Mouse (Mus musculus) heart, adult 18-20 months (tissue): ENCODE data around the gene Poldip3. TPM values are rescaled to one million over a fixed set of nuclear protein-coding genes. Genes with fewer than 3 reads are reported as not detected.
"Not testable (repeated sequence)": the region's sequence is repeated elsewhere in the genome, so short reads cannot be mapped to it uniquely, and the experiment has no call there.

Source experiments
- DNase-seq, 2 experiments: peaks; one replicate each; pipeline ENCODE4 v3.0.0; 2021 to 2022; ENCODE audit warnings: mixed read lengths in 1 of 2
- total RNA-seq, 2 experiments: library from RNA; stranded (reverse); gene quantifications; 2 replicates each; pipeline ENCODE4 v1.2.3; 2021

The Poldip3 gene
- total RNA-seq, 2 experiments from 2014 or later = 23.1 to 26.2 TPM

DNA sequence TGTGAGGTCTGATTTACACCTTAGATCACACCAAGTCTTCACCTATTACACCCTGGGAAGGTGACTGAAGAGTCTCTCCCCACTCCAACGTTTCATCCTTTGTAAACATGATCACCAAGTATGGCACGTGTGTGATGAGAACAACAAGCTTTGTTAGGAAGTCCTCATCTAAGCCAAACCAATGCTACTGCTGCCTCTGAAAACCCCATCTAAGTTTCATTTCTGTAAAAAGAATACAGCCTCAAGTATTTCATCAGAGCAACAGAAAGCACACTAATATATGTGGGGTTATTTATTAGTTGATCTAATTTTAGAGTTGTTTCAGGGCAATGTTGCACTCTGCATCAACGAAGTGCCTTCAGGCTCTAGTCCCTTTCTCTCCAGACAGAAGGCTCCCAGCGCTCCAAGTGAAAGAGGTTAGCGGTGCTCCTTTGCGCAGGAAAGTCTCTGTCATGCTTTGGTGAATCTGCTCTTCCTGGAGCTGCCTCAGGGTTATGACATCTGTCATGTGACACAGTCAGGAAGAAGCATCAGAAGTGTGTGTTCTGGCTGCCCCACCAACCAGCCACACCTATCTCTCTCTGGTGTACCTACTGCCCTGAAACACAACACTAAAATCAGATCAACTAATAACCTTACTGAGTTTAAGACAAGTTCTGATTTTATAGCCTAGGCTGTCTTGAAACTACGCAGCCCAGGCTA lies 19.5 kb downstream of the Poldip3 start:
- no peak for DNase-seq

DNA sequence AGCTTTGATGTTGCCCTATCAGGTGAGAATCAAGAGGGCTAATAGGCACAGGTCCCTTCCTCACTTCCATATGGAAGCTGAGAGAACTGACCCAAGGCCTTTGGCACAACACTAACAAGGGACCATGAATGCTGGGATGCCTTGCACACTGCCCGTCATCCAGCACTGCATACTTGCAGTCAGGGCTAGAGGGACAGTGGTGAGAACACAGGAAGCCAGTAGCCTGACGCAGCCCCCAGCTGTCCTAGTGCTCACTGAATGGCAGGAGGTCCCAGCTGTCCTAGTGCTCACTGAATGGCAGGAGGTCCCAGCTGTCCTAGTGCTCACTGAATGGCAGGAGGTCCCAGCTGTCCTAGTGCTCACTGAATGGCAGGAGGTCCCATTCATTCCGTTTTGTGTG lies 22.1 kb downstream of the Poldip3 start:
- not testable (repeated sequence) for DNase-seq

DNA sequence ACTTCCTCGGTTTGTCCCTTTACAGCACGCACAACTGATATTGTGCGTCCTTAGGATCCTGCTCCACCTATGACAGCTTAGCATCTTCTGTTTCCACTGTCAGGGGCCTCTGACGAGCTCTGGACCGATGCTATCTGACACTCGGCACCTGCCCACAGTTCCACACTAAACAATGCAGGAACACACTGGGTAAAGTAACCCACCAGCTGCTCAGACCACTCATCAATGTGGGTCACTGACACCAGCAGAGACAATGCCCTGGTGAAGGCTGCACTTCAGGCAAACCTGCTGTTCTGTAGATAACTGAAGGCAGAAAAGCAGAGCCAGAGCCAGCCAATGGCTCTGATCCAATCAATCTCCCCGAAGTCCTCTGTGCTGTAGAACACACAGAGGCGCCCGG lies 22.6 kb downstream of the Poldip3 start:
- no peak for DNase-seq

DNA sequence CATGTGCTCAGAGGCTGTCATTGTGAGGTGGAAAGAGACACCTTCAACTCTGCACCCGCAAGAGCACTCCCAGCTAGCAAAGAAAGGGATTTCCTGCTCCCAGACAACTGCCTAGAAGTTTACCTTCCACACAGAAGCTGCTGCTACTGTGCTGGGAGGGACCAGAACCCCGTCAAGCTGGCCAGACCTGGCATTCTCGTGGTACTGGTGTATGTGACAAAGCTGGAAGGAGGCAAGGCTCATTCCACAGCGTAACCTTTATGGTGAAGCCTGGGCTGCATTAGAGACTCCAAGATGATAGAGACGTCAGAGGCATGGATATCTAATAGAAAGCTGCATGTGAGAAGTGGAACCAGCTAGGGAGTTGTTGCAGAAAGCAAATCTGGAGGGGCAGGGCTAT lies 24.6 kb downstream of the Poldip3 start:
- no peak for DNase-seq

DNA sequence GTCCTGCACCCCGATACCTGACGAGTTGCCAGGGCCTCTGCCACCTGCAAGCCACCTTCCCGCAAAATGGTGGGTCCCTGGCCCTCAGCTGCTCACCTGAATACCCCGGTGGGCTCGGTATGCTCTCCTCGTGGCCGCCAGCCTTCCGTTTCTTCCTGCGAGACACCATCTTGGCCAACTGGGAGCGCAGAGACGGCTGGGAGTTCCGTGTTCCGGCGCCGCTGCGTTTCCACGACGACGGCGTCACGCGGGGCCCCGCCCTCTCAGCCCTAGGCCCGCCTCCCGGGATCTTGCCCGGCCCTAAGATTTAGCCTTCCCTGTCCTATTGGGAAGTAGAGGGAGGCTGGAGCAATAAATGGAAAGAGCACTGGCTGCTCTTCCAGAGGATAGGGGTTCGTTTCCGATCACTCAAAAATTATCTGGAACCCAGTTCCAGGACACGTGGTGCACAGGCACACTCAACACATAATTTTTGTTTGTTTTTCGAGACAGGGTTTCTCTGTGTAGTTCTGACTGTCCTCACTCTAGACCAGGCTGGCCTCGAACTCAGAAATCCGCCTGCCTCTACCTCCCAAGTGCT lies 26.5 kb downstream of the Poldip3 start, which contains the start of gene Rrp7a:
Gene Rrp7a (minus strand): TSS at position 236 of the 580 bp plus-strand sequence.
- peak; percentile 95 for DNase-seq

DNA sequence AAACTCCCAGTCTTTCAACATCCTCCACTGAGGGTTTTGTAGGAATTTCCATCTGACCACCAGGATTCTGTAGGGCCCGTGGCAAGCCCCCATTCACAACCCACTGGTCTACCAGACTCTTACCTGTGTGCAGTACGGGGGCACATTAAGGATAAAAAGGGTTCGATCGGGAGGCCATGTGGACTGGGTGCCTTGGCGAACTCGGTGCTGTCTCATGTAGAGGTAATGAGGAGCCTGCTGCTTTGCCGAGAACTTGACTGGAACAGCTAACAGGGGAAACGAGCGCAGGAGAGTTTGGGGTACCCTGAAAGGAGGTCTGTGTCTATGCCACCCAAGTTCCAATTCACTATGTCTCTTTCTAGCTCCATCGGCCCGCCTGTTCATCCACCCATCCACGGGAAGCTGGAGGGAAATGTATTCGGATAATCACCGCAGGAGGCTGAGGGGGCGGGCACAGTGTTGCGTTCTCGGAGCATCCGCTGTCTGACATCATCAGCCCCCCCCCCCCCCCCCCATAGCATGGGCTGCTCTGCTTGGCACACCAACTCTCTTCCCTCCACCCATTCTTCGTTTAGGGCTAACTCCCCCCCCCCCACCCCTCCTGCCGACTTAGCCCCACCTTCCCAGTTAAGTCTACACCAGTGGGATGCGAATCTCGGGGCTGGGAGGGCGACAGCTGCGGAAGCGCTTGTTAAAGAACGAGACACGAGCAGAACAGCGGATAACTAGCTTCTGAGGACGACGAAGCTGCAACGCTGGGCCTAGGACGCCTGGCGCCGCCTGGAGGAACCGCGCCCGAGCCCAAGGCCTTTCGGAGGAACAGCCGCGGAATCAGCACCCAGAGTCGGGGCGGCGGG lies 27.2 kb downstream of the Poldip3 start:
- DNase-seq = peak; percentile 38 to 49

DNA sequence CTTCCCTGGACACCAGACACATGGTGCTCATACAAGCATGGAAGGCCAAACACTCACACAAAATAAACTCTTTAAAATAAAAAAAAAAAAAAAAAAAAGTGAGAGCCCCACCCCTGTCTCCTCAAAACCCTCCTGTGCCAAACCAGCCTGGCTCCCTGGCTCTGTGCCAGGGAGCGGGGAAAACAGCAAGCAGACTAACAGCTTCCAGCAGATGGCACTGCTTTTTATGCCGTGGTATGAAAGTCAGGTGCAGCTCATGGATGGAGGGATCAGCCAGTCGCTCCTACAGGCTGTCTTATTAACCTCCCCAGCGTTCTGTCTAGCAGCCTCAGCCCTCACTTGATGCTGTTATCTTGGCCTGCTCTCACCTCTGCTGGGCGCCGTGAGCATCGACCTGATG lies 30.8 kb downstream of the Poldip3 start:
- DNase-seq = peak; percentile 26 to 42

DNA sequence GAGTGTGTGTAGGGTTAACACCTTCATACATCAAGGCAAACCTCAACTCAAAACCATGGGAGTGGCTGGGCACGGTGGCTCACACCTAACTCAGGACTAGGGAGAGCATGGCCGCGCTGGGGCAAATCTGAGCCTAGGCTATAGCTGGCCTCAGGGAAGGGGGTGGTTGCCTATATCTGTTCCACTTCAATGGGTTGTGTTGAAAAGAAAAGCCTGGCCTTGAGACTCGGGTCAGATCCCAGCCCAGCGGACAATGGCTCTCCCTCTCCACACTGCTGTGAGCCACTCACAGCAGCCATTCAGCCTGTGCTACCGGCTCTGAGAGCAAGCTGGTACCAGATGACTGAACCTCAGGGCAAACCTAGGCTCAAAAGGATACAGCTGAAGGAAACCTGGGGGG lies 34.1 kb downstream of the Poldip3 start:
- DNase-seq = no peak

DNA sequence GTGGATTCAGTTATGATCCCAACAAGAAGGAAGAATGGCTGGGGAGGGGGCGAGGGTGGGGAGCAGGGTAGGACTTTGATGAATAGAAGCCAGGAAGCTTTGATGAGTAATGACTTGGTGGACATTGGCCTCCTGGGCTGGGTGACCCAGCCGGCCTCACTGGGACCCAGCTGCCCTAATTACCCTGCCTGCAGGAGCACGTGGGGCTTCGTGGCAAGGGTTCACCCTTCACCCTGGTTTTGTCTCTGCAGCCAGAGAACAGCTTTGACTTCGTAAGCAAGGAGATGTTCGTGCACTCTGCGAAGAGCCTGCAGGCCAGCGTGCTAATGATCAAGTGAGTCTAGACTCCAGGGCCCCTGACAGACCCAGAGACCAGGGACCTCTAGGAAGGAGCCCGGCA lies 35.1 kb downstream of the Poldip3 start:
- DNase-seq = no peak

DNA sequence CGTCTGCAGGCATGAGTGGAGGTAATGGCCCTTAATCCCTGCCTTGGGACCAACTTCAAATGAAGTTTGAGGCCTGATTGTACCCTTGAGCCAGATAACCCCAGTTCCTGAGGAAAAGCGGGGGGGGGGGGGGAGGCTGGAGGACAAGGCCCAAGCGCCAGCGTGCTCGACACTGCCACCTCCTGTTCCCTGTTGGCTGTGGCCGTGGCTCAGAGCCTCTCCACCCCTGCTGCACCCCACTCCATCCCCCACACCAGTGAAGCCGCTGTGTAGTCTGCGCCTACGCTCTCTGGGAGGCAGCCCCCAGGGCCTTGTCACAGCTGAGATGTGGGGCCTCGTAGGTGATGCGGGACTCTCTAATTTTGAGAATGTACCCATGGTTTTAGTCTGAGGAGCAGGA lies 36.3 kb downstream of the Poldip3 start:
- peak; percentile 72 to 85 for DNase-seq

DNA sequence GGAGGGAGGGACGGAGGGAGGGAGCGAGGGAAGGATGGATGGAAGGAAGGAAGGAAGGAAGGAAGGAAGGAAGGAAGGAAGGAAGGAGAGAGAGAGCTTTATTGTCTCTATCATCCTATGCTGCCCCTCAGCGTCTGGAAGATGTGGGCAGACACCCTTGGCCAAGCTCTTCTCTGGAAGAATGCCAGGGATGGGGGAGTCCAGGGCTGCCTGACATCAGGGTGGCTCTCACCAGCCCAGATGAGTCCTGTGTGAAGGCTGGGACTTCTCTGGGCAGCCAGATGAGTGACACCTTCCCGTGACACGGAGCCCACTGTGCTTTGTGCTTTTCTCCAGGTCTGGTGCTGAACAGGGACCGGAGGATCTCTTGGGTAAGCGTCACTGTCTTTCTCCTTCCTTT lies 37.3 kb downstream of the Poldip3 start:
- DNase-seq = no peak

DNA sequence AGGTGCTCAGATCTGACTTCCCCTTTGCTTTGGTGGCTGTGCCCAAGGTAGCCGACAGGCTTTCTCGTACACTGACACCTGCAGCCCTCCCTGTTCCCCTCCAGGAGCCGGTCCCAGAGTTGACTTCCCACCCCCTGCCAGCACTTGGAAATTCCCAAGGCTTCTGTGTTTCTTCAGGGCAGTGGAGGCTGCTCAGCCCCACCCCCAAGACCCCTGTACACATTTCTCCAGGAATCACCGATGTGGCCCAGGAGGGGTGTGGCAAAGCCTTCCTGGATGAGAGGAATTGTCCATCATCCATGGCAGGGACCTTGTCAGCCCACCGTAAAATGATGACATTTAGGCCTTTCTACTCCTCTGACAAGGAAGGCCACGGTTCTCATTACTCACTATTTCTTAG lies 37.9 kb downstream of the Poldip3 start:
- DNase-seq = no peak

DNA sequence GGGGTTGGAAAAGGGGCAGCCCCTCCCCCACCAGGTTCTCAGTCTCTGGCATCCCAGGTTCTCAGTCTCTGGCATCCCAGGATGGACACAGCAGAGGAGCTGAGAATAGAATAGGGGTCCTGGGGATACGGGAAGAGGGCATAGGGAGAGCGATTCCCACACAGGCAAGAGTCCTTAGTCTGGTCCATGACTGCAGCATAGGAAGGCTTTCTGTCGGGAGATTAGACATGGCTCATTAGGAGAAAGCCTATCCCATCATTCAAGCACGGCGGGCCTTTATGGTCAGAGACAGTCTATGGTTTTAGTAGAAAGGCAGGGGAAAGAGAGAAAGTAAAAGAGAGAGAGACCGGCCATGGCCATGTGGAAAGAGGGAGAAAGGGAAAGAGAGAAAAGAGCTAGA lies 41.4 kb downstream of the Poldip3 start:
- DNase-seq = no peak

DNA sequence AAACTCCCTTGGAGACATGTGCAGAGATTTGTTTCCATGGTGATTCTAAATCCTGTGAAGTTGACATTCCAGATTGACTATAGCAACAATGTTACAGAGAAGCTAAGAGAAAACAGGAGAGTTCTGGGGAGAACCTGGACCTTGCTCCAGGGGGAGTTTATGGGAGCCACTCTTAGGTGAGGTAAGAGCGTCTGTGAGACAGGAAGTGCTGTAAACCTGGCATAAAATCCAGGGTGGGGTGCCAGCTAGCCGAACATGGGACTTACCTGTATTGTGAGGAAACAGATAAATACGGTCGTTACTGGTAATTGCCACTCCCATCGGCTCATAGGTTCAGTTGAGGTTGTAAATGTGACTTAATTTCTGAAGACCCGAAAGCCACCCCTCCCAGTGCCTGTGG lies 42.8 kb downstream of the Poldip3 start:
- DNase-seq = no peak

DNA sequence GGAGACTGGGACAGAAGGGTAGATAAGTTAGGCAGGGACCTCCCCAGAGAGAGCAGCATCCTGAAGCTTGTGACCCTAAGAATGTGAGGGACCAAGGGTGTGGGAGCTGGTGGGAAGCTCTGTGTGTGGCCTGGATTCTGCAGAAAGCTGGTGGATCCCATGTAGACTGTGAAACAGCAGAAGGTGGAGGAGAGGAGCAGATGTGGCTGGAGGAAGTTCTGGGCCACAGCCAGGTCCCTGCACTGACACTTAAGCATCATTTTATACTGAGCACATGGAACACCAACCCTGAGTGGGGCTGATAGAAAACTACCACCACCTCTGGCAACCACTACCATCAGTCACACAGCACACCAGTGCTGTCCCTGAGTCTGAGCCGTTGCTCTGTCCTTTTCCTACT lies 46.1 kb downstream of the Poldip3 start:
- DNase-seq = no peak

DNA sequence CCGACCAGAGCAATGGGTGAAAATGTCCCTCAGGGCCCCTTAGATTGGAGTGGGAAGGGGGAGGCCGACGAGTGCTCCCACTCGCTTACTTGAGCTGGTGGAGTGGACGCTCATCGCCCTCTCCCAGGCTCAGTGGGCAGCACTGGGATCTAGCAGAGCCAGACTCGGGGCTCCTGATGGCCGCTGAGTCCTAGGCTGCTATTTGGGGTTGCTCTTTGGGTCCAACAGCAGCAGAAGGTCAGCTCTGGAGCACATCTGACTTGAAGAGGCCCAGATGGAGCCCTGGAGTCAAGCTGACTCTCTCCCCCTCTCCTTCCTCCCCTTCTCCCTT lies 48.9 kb downstream of the Poldip3 start:
- DNase-seq = no peak

DNA sequence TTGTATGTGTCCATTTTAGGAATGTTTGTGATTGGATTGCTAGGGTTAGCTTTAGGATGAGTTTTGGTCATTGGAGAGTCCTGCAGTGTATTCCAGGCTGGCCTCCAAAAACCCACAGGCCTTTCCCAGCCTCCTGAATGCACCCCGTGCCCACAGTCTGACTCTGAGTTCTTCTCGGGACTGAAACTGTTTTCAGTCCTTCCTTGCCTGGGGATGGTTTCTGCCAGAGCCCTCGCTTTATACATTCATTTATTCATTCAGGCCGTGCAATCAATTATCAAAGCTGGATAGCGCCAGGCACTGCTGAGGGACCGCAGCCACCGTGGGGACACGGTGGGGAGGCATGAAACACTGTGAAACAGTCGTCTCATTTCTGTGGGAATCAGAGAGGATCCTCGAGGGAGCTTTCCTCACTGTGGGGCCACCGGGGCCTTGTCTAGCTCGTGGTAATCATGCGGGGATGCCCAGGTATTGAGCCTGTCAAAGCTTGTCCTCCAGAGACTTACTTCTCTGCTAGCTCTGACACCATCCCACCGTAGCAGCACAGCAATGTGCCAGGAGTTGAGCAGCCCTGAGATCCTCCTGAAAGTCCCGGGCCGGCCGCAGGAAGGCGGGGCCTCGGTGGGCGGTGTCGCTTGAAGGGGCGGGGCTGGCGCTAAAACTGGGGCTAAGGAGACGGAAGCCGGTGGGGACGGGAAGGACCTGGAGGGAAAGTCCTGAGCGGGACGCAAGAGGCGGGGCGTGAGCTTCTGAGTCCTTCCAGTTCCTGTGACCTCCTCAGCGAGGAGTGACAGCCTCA lies 49.5 kb downstream of the Poldip3 start:
- DNase-seq = peak; percentile 97

DNA sequence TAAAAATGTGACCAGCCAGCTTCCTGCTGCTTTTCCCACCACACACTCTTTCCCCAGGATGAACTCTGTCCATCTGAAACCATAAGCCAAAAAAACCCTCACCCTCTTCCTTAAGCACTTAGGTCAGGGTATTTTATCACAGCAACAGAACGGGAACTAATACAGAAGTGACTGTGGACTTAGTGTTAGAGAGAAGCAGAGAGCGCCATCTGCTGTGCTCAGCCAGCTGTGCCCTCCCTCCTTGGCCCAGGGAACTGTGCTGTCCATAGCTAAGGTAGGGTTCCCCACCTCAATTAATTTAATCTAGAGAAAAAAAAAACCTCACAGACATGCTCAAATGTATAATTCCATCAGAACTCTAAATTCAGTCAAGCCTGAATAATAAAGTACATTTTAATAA lies 53.2 kb downstream of the Poldip3 start:
- DNase-seq = no peak

DNA sequence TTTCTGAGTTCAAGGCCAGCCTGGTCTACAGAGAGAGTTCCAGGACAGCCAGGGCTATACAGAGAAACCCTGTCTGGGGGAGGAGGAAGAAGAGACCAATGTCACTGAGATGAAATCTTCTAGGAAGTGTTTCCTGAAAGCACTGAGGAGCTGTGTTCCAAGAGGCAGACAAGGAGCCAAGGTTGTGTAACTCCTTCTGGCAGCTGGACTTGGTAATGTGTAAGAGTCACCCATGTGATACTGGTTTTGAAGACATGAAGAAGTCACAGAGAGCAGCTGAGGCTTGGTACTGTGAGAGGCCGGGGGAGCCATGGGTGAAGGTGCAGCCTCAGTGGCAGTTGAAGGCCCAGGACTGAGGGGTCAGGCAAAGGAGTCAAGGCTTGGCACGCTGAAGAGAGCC lies 55.5 kb downstream of the Poldip3 start:
- DNase-seq = peak; percentile 60 to 71

DNA sequence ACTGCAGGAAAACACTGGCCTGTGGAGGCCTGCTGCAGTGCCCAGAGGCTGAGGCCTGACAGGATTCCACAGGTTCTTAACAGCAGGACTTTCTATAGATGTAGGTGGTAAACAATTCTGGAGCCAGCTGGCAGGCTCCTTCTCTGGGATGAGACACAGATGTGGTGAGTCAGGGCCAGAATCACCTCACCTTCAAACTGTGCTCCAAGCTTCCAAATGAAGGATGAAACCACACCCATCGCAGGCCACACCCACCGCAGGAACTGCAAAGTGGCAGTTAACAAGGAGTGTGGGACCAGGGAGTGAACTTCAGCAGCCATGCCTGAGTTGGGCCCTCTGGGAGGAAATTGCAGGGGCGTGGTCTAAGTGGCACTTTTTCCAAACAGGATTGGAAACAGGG lies 58.3 kb downstream of the Poldip3 start:
- no peak for DNase-seq

DNA sequence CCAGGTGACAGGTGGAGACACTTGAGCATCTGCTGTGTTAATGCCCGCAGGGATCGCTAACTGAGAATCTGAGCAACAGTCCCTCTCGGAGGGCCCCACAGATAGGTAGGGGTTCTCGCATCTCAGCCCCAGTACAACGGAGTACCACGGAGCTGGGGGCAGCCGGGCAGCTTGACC lies 59.9 kb downstream of the Poldip3 start, which contains the start of gene Serhl:
Gene Serhl (plus strand): TSS at position 78 of the 177 bp plus-strand sequence.
- DNase-seq = no peak

DNA sequence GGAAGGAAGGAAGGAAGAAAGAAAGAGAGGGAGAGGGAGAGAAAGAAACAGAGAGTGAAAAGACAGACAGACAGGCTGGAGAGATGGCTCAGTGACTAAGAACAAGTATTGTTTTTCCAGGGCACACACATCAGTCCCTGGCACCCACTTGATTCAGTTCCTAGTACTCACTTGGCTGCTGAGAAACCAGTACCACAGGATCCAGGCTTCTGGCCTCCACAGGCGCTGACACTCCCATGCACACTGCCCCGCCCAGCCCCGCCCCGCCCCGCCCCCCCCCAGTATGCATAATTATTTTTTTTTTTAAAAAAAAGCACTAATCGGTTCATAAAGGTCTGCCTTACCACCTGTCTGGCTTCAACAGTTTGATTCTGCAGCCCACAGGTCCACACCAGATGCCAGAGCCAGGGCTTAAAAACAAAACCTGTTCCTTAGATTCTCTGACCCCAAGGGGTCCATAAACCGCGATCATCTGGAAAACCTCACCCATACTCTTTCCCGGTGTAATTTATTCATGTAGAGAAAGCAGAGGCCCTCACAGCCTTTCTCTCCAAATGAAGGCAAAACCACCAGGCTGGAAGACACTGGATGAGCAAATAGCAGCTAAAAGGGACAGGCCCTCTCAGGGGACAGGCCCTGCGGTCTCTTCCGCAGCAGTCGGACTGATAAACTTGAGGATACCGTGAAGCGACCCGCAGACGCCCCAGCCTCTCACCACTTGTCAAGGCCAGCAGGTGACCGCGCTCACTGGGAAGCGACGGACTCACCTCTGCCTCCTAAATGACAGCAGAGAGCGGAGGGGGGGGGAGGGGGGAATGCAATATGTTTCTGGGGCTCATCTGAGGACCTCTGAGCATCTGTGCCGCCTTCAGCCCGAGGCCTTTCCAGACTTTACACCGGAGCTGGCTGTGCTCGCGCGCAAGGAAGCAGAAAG lies 60.4 kb downstream of the Poldip3 start:
- DNase-seq = no peak
